Mouse (Mus musculus): ENCODE measurements around the gene Gm14391. TPM values are rescaled to one million over a fixed set of nuclear protein-coding genes. Genes with fewer than 3 reads are reported as not detected.
"Not testable (repeated sequence)": the region's sequence is repeated elsewhere in the genome, so short reads cannot be mapped to it uniquely, and the experiment has no call there.

The Gm14391 gene
- polyA plus RNA-seq (2014; fragmentation: Nextera tagmentation; extraction: Ambion mirVana), result 10.8 and 12.4 TPM in 2 replicates

- H3K9ac ChIP-seq (replicated peaks; ENCODE audit: low read depth, low read length); H3K4me2 ChIP-seq (replicated peaks; ENCODE audit: low read depth, low read length); H3K4me1 ChIP-seq (ENCODE audit: control insufficient read depth, insufficient read depth, low read length); H3K27me3 ChIP-seq (ENCODE audit: control insufficient read depth, insufficient read depth, low read length); H3K9me3 ChIP-seq (ENCODE audit: control insufficient read depth, low read depth, low read length); H3K27ac ChIP-seq (ENCODE audit: low read length); H3K4me3 ChIP-seq (ENCODE audit: low read depth, low read length); H3K36me3 ChIP-seq (ENCODE audit: control insufficient read depth, insufficient read depth, low read length); ATAC-seq (ENCODE audit: insufficient number of reproducible peaks, insufficient read depth, low FRiP score, low read depth): not testable (repeated sequence)
- WGBS, result no CpG with 5 or more reads among the region's 7 CpGs
These were observed at the start of gene Gm14391 for GRCm38 (mm10) chr2:175206732-175207131. Gm14391 (minus strand) TSS chr2:175206917.

- not testable (repeated sequence) for ATAC-seq (ENCODE audit: insufficient number of reproducible peaks, insufficient read depth, low FRiP score, low read depth)
- WGBS, result 35% methylated on average over 1 of the region's 1 CpGs
These were observed 27.7 kb downstream of the Gm14391 start for GRCm38 (mm10) chr2:175179008-175179407.

GRCm38 (mm10) chr2:175176312-175176711 lies 30.4 kb downstream of the Gm14391 start:
- no peaks in the 10 kb centered on the region for H3K9me3 ChIP-seq (ENCODE audit: control insufficient read depth, low read depth, low read length)
- no peaks in the 10 kb centered on the region for H3K4me1 ChIP-seq (ENCODE audit: control insufficient read depth, insufficient read depth, low read length)
- no peak overlapping the region for H3K4me2 ChIP-seq (replicated peaks; ENCODE audit: low read depth, low read length)
- no peaks in the 10 kb centered on the region for H3K27me3 ChIP-seq (ENCODE audit: control insufficient read depth, insufficient read depth, low read length)
- ATAC-seq (ENCODE audit: insufficient number of reproducible peaks, insufficient read depth, low FRiP score, low read depth), result no peak
- no peak overlapping the region for H3K4me3 ChIP-seq (ENCODE audit: low read depth, low read length)
- H3K27ac ChIP-seq (ENCODE audit: low read length), result no peak overlapping the region
- 81% methylated on average over 6 of the region's 6 CpGs for WGBS
- no peak overlapping the region for H3K9ac ChIP-seq (replicated peaks; ENCODE audit: low read depth, low read length)
- no peaks in the 10 kb centered on the region for H3K36me3 ChIP-seq (ENCODE audit: control insufficient read depth, insufficient read depth, low read length)

More at GRCm38 (mm10) chr2:175179008-175179407, 27.7 kb downstream of the Gm14391 start:
- not testable (repeated sequence) for H3K9me3 ChIP-seq (ENCODE audit: control insufficient read depth, low read depth, low read length); H3K27ac ChIP-seq (ENCODE audit: low read length); H3K27me3 ChIP-seq (ENCODE audit: control insufficient read depth, insufficient read depth, low read length); H3K4me1 ChIP-seq (ENCODE audit: control insufficient read depth, insufficient read depth, low read length); H3K36me3 ChIP-seq (ENCODE audit: control insufficient read depth, insufficient read depth, low read length); H3K4me3 ChIP-seq (ENCODE audit: low read depth, low read length); H3K9ac ChIP-seq (replicated peaks; ENCODE audit: low read depth, low read length); H3K4me2 ChIP-seq (replicated peaks; ENCODE audit: low read depth, low read length)

GRCm38 (mm10) chr2:175175401-175176180 lies 31.1 kb downstream of the Gm14391 start, which contains the start of gene Gm14443:
Gm14443 (minus strand) TSS chr2:175175871.
- H3K4me3 ChIP-seq (ENCODE audit: low read depth, low read length); H3K9me3 ChIP-seq (ENCODE audit: control insufficient read depth, low read depth, low read length); ATAC-seq (ENCODE audit: insufficient number of reproducible peaks, insufficient read depth, low FRiP score, low read depth); H3K36me3 ChIP-seq (ENCODE audit: control insufficient read depth, insufficient read depth, low read length); H3K9ac ChIP-seq (replicated peaks; ENCODE audit: low read depth, low read length); H3K4me2 ChIP-seq (replicated peaks; ENCODE audit: low read depth, low read length); H3K4me1 ChIP-seq (ENCODE audit: control insufficient read depth, insufficient read depth, low read length); H3K27ac ChIP-seq (ENCODE audit: low read length); H3K27me3 ChIP-seq (ENCODE audit: control insufficient read depth, insufficient read depth, low read length): not testable (repeated sequence)
- WGBS, result 75% methylated on average over 12 of the region's 12 CpGs

- not testable (repeated sequence) for H3K4me1 ChIP-seq (ENCODE audit: control insufficient read depth, insufficient read depth, low read length); H3K36me3 ChIP-seq (ENCODE audit: control insufficient read depth, insufficient read depth, low read length); H3K9me3 ChIP-seq (ENCODE audit: control insufficient read depth, low read depth, low read length); H3K4me3 ChIP-seq (ENCODE audit: low read depth, low read length); H3K9ac ChIP-seq (replicated peaks; ENCODE audit: low read depth, low read length); H3K4me2 ChIP-seq (replicated peaks; ENCODE audit: low read depth, low read length); ATAC-seq (ENCODE audit: insufficient number of reproducible peaks, insufficient read depth, low FRiP score, low read depth); H3K27ac ChIP-seq (ENCODE audit: low read length); H3K27me3 ChIP-seq (ENCODE audit: control insufficient read depth, insufficient read depth, low read length)
- WGBS, result 79% methylated on average over 2 of the region's 2 CpGs
These were observed 32.7 kb downstream of the Gm14391 start for GRCm38 (mm10) chr2:175174058-175174457.

GRCm38 (mm10) chr2:175172906-175173595 lies 33.7 kb downstream of the Gm14391 start:
- not testable (repeated sequence) for H3K4me3 ChIP-seq (ENCODE audit: low read depth, low read length); ATAC-seq (ENCODE audit: insufficient number of reproducible peaks, insufficient read depth, low FRiP score, low read depth); H3K9me3 ChIP-seq (ENCODE audit: control insufficient read depth, low read depth, low read length); H3K36me3 ChIP-seq (ENCODE audit: control insufficient read depth, insufficient read depth, low read length); H3K9ac ChIP-seq (replicated peaks; ENCODE audit: low read depth, low read length); H3K27ac ChIP-seq (ENCODE audit: low read length); H3K27me3 ChIP-seq (ENCODE audit: control insufficient read depth, insufficient read depth, low read length); H3K4me2 ChIP-seq (replicated peaks; ENCODE audit: low read depth, low read length); H3K4me1 ChIP-seq (ENCODE audit: control insufficient read depth, insufficient read depth, low read length)
- WGBS, result 84% methylated on average over 3 of the region's 3 CpGs

- Histone ChIP-seq H3K4me1 (ENCODE audit: control insufficient read depth, insufficient read depth, low read length) (no peaks in the 10 kb centered on the region), H3K27ac (ENCODE audit: low read length) (no peak overlapping the region), H3K36me3 (ENCODE audit: control insufficient read depth, insufficient read depth, low read length) (no peaks in the 10 kb centered on the region), H3K4me2 (replicated peaks; ENCODE audit: low read depth, low read length) (no peak overlapping the region), H3K4me3 (ENCODE audit: low read depth, low read length) (no peak overlapping the region), H3K9ac (replicated peaks; ENCODE audit: low read depth, low read length) (no peak overlapping the region), H3K9me3 (ENCODE audit: control insufficient read depth, low read depth, low read length) (no peaks in the 10 kb centered on the region), H3K27me3 (ENCODE audit: control insufficient read depth, insufficient read depth, low read length) (no peaks in the 10 kb centered on the region)
- 94% methylated on average over 3 of the region's 3 CpGs for WGBS
- no peak for ATAC-seq (ENCODE audit: insufficient number of reproducible peaks, insufficient read depth, low FRiP score, low read depth)
These were observed 34.6 kb downstream of the Gm14391 start for GRCm38 (mm10) chr2:175172123-175172522.

- not testable (repeated sequence) for H3K4me3 ChIP-seq (ENCODE audit: low read depth, low read length); H3K4me2 ChIP-seq (replicated peaks; ENCODE audit: low read depth, low read length); H3K9ac ChIP-seq (replicated peaks; ENCODE audit: low read depth, low read length); H3K27me3 ChIP-seq (ENCODE audit: control insufficient read depth, insufficient read depth, low read length); ATAC-seq (ENCODE audit: insufficient number of reproducible peaks, insufficient read depth, low FRiP score, low read depth); H3K27ac ChIP-seq (ENCODE audit: low read length); H3K36me3 ChIP-seq (ENCODE audit: control insufficient read depth, insufficient read depth, low read length); H3K4me1 ChIP-seq (ENCODE audit: control insufficient read depth, insufficient read depth, low read length); H3K9me3 ChIP-seq (ENCODE audit: control insufficient read depth, low read depth, low read length)
- WGBS, result 85% methylated on average over 2 of the region's 2 CpGs
These were observed 39.8 kb downstream of the Gm14391 start for GRCm38 (mm10) chr2:175166870-175167269.

All from stomach, embryonic 14.5 days (tissue).